Mouse (Mus musculus) ovary, postnatal 14 days (tissue): ENCODE data around the gene Arpc5.
"Not testable (repeated sequence)": the region's sequence is repeated elsewhere in the genome, so short reads cannot be mapped to it uniquely, and the experiment has no call there.

Experiments used
- DNase-seq: peaks from one replicate; pipeline ENCODE4 v3.0.0; 2022; ENCODE audit warnings: low spot score

The Arpc5 gene

DNA sequence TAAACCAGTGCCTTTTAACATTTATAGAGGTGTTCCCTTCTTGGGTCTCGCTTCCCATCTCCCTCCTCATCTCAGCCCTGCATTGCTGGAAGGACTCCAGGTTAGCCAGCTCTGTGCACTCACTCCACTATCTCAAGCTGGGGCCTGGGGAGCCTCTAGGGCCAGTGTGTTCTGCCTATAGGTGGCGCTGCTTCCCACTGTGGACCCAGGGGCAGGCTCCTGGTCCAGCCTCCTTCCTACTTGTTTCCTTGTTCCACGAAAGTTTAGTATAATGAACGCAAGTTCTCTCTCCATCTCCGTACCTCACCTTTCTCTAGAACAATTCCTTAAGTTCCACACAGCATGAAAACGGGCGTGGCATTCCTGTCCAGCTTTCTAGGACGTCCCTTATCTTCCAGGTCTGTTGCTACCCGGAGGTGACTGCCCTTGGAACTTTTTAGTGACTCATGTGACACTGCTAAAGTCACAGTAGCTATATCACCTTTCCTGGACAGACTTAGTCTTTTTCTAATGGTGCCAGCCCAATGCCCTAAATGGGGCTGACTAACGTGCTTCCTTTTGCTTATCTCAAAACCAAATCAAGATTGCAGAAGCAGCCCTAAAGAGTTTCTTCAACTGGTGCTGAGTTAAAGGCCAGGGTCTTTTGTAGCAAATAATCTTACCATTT is 12.9 kb downstream of the Arpc5 start:
- peak; percentile 57 for DNase-seq

- DNase-seq: no peak
Observed at GRCm38 (mm10) chr1:152784620-152785019, 18.3 kb downstream of the Arpc5 start.

DNA sequence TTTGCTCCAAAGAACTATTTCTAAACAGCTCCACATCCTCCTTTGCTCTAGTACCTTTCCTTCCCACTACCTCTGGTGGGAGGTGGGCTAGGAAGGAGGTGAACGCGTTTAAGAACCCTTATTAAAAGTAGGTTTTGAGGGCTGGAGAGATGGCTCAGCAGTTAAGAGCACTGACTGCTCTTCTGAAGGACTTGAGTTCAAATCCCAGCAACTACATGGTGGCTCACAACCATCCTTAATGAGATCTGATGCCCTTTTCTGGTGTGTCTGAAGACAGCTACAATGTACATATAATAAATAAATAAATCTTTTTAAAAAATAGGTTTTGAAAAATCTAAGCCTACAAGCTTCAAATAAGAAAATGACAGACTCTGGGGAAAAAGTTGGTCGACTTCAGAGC is 19.1 kb downstream of the Arpc5 start:
- not testable (repeated sequence) for DNase-seq

DNA sequence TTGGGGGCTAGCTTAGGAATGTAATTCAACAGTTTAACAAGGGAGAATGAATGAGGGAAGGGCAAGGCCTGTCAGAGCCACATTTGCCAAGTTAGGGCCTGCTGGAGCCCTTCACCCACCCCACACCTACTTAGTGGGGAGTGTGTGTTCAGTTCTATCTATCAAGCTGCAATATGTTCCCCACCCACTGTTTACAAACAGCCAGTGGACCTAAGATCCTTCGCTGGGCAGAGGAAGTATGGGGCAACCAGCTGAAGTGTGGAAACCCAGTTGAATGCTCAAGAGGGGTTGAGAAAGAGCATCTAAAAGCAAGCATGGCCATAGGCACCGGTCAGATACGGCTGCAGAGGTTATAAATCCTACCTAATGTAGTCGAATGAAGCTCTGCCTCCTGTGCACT is 20.6 kb downstream of the Arpc5 start:
- no peak for DNase-seq

DNA sequence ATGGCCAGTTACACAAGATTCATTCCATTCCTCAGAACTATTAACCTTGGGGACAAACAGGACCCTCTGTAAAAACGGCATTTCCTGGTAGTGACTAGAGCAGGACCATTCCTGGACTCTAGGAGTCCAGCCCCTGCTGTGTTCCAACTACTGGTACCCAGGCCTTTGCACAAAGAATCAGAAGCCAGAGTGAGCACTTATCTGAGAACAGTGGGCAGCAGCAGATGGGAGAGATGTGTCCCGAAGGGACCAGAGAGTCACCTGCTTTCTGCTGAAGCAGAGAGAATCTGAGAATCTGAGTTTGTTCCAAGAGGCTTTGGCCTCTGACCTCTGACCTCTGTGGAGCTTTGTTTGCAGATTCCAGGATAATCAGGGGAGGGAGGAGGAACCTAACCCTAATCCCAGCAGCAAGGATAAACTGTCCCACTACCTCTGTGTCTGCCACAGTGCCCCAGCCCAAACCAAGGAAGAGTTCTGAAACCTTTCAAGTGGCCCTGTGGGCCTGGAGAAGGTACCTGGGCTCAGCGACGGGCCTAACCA is 21.8 kb downstream of the Arpc5 start:
- DNase-seq: no peak

GRCm38 (mm10) chr1:152790254-152790653 is 23.9 kb downstream of the Arpc5 start:
- DNase-seq: peak; percentile 47

DNA sequence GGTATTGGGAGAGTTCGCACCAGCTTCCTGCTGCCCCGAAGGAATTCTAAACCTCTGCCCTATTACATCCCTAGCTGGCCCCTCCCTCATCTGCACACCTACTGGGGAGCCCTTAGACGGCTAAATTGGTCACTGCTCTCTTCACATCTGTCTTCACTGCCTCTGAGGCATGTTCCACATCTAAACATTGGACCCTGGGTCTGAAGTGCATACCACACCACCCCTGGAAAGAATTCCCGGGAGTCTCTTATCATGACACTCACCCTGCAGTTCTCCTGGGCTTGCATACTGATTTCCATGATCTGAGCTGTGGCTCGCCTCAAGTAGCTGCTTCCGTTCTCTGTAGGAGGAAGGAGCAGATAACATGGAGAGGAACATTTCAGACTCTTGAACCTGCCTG is 24.5 kb downstream of the Arpc5 start:
- DNase-seq: no peak

- DNase-seq: no peak
Observed at GRCm38 (mm10) chr1:152791269-152791668, 24.9 kb downstream of the Arpc5 start.

DNA sequence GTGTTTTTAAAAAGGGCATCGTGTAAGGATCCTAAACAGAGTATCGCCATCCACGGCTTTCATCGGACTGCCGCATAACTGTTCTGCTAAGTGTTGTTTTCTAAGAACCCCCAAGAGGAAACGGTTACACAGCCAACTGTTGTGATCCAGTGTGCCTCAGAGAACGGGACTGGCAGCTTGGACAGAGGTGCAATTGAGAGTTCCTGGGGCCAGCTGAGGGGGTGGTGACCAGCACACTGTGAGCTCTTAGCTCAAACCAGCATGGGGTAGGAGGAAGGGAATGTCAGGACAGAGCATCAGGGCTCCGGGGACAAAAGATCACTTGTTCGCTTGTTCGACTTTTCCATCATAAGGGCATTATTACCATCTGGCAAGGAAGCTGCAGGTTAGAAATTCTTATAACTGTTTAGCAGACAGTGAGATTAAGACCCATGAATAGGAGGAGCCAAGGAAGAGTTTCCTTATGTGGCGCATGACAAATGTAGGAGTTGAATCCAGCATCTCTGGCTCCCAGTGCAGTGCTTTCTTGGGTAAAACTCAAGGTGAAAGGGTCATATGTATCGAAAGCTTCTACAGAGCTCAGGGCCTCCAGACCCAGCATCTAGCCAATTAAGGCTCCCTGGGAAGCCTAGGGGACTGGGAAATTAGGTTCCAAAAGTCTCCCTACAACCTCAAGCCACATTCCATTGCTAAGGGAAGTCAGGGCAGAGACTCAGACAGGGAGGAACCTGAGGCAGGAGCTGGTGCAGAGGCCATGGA is 26.6 kb downstream of the Arpc5 start:
- DNase-seq: no peak

DNA sequence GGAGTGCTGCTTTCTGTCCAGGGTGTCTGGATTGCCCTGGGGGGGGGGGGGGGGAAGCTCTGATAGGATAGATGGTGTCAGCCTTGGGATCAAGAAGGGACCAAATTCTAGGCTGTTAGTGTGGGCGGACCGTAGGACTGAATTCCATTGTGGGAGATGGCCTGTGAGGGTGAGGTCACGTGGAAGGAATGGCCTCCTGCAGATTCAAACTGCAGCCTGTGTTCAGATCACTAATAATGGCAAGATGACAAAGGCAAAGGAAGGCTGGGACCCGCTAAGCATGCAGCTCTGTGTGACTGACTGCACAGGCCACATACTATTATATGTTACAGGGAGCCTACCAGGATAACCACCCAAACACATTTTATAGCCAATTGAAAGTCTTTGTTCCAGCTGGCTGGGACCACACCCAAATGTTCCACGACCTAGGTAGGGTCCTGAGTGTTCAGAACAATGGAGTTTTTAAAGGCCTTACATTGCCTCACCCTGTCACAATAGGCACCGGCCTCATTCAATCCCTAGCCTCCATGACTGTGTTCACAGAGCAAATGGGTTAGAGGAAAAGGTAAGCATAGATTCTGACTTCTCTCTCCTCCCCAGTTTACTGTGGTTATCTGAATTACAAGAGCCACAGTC is 27.3 kb downstream of the Arpc5 start:
- DNase-seq: no peak

DNA sequence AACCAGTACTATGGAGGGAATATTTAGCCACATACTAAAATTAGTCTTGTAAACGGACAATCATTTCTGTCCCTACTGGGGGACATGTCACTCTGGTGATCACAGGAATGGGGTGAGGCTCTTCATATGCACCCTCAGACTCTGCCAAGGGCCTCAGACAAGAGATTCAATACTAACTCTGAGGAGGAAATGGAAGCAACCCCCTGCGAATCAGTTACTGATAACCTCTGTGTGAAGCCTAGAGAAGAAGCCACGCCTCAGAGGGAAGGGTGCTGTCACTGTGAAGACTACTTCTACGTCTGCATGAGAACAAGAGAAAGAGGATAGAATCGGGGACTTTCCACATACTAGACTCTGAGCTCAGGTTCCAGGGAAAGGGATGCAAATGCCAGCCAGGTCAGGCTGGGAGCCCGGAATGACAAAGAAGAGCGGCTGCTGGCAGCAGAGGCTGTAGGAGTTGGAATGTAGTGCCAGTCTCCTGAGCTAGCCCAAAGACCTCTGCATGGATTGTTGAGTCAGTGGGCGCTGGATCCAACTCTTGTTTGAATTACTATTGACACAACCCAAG is 29.4 kb downstream of the Arpc5 start:
- DNase-seq: no peak

DNA sequence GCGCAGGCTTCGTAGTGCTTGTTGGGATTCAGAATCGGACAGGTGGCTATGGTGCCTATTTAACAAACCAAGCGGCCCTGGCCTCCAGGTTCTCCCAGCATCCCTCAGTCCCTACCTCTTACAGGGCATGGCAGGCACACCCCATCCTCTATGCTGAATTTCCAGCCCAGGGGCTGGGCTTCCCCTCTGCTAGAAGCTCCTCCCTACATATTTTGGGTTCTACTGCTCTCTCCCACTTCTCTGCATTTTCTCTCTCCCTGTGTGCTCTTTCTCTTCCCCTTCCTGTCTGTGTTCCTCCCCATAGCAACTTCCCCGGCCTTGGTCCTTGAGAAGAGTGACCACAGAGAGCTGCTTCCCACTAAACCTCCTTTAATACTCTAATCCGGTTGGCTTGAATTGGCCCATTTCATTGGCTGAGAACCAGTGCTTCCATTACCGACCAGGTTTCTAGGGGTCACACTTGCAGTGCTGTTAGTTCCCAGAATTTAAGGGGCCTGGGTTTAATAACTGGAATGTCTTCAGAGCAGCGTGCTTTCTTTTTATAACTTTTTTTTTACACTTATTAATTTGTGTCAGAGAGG is 30.4 kb downstream of the Arpc5 start:
- no peak for DNase-seq

- no peak for DNase-seq
Observed at GRCm38 (mm10) chr1:152798125-152798524, 31.8 kb downstream of the Arpc5 start.

DNA sequence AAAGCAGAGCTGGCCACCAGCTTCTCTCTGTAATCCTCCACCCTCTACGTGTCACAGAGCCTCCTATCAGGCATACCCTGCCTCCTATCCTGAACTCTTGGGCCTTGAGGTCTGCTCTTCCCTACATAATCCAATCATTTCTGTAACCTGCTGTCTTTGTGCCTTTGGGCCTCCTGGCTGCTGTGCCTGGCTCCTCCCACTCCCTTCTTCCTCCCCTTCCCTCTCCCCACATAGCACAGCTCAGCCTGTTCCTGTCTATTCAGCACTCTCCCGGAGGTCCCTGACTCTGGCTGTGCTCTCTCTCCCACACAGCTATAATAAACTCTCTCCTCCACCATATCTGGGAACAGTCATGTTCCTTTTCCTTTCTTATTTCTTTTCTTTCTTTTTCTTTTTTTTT is 33.6 kb downstream of the Arpc5 start, which contains the start of gene Ncf2:
TSS of gene Ncf2 (plus strand) at position 298 of the 400 bp plus-strand sequence.
- DNase-seq: no peak

DNA sequence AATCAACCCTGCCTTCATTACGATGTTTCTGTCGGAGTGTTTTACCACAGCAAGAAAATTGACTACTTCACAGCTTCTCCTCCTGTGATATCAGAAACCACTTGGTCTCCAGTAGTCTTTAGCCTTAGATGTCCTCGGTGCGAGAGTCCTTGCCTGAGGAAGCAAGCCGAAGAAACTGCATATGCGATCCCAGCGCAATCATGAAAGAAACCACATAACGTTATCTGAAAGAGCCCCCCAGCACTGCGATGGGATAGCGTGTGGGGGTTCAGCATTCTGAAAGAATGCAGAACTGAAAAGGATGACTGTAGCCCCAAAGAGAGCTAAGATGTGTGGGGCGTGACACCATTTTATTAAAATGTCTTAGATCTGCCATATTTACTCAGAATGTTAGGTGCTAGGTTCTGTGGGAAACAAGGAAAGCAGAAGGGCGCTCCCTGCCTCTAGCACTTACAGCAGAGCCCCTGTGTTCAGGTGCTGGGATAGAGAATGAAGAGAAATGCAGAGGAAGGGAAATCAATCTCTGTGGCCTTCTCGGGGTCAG is 34.4 kb downstream of the Arpc5 start:
- DNase-seq: no peak

- no peak for DNase-seq
Observed at GRCm38 (mm10) chr1:152804907-152805306, 38.6 kb downstream of the Arpc5 start.

GRCm38 (mm10) chr1:152807619-152808391 is 41.5 kb downstream of the Arpc5 start:
- DNase-seq: no peak

DNA sequence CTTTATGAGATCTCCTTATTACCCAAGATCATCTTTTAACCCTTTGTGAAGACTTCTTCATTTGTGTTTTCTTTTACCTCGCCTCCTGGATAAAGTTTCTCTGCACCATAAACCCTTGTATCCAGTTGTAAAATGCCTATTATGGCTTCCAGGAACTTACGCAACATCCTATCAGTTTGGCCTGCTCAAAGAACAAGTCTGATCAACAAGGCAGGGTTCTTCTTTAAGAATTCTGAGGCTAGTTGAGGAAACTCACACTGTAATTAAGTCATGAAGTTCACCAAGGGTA is 42.0 kb downstream of the Arpc5 start:
- no peak for DNase-seq

- no peak for DNase-seq
Observed at GRCm38 (mm10) chr1:152809541-152810252, 43.4 kb downstream of the Arpc5 start.

- no peak for DNase-seq
Observed at GRCm38 (mm10) chr1:152810533-152811439, 44.4 kb downstream of the Arpc5 start.
